Mouse (Mus musculus): ENCODE results near the gene Lrig1.

Lrig1 gene

DNA sequence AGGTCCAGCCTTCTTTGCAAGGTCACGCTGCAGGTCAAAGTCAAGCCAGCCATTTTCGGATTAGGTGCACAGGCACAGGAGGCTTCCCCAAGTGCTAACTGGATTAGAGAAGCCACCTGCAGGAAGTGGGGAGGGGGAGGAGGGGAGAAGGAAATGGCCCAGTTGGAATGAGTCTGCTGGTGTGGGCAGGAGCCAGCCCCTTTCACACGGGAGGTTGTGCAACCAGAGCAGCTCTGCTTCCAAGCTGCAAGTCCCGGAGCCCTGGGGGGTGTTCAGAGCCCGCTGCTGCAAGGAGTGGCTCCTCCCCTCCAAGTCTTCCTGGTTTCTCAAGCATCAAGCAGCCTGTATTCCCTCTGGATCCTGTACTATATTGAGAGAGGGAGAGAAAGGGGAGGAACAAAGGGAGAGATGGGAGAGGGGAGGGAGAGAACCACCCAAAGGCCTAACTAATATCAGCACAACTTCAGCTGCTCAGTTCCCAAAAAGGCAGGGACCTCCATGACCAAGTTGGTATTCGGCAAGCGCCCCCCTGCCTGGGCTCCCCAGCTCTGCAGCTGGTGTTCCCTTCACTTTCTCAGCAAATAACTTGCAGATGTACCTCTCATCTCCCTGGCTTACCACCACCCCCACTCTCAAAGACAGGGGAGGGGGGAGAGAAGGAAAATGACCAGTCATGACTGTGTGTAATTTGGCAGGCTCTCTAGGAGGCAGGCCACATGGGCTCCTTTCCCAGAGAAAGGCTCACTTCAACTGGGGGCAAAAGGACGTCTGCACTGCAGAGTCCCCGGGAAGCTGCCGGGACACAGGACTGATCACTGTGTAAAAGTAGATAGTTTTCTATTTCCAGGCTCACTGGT, 52.2 kb downstream of the Lrig1 start:
- DNase-seq = peak; percentile 45

DNA sequence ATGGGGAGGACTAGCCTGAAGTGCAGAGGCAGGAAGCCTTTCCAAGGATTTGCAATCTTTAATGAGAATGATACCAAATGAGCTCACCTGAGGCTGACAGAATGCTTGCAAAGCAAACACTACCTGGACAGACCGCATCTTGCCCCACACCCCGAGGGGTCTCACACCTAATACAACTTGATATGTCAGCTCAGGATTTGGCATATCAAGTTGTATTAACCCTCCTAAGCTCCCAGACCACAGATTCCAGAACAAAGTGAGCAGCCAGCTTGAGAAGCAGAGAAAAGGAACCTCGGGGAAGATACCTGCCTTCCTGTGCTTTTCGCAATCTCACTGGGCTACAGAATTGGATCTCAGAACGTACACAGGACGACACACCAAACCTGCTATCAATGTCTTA, 53.1 kb downstream of the Lrig1 start:
- no peak for DNase-seq

DNA sequence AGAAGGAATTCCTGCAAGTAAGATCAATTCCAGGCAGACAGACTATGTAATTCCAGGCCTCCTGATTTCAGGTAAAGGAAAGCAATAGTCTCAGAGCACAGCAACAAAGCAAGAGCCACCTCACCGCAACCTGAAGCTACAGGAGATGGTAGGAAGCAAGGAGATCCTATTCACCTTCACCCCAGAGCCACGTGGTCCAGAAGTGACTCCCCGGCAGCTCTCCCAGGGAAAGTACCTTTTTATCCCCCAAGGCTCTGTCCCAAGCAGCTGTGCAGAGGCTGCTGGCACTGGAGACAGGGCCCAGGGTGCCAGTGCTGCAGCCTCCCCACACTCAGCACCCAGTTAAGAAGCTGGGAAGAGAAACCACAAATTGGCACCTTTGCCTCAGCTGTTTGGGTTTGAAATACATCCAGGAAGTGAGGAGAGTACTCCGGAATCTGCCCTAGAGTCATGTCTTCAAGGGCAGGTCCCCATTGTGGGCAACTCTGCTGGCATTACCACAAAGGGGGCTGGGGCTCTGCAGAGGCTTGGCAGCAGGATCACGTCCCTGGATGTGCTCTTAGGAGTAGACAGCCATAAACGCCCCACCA, 53.6 kb downstream of the Lrig1 start:
- no peak for DNase-seq

DNA sequence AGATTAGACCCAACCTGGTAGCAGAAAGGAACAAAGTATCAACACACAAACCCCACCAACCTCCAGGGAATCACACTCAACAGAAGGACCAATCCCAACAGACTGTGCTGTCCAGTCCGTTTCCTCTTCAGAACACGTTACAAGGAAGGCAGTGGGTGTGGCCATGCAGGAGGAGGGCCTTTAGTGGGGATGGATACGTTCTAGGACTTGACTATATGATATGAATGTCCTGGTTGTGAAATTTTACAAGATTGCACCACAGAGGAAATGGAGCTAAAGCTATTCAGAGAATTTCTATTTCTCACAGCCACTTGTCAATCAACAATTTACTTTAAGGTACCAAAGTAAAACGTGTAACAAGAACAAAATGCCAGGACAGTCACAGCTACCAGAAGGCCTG, 54.2 kb downstream of the Lrig1 start:
- no peak for DNase-seq

DNA sequence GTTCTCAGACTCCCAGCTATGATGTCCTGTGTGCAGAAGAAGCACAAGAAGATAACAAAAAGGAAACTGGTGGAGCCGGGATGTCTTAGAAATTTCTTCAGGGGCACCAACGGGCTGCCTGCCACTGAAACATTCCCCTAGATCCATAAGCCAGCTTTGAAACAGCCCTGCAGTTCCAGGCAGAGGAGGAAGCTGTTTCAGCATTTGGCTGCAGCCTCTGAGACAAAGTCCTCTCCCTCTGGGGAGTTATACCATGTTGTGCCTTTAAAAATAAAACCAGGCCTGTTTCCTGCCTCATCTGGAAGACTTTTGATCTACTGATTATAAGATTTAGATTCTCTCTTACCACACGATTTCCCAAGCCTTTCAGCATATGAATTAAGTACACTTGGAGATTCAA, 55.3 kb downstream of the Lrig1 start:
- no peak for DNase-seq

DNA sequence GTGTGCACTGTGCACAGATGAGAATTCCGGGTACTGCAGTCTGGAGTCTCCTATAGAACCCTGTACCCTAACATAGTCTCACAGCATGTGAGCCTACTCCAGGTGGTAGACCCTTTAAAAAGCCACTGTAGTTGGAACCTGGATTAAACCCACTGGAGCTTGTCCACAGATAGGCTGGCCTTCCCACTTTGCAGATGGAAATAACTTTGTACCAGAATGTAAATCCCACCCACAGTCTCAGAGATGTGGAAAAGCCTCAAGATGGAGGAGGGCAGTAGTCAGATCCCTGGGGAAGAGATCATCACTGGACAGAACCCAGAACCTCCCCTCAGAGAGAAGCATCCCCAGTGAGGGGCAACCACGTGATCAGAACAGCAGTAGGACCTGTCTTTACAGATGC, 56.0 kb downstream of the Lrig1 start:
- DNase-seq = no peak

DNA sequence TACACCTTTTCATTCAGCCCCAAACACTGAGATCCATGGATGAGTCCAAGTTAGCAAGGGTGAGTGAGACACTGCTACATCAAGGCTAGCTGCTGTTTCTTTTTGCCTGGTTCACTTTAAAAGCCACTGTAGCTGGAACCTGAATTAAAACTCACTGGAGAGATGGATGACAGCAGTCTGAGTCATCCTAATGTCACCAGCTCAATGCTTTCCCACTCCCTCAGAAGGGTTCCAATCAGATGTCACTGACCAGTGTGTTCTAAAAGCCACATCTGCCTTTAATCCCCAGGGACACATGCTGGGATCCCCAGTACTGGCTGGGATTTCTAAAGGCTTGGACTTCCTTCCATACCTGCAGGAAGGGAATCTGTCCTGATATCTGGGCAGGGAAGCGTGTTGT, 57.9 kb downstream of the Lrig1 start:
- DNase-seq = no peak

DNA sequence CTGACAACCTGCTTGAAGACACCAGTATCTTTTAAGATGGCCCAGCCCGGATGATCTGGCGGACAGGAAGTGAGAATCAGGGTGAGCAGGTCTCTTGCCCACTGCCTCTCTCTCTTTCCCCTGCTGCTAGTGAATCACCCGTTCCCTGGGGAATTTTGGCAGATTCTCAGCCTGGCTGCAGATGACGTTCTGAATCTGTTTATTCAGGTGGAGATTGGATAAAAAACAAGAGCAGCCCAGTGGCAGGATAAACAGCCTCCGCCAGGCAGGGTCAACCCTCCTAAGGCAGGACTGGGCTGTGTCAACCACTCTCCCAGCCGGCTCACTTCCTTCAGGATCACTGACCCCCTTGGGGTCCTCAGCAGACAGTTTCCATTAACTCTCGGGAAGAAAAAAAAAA, 59.7 kb downstream of the Lrig1 start:
- DNase-seq = peak; percentile 55 to 63

DNA sequence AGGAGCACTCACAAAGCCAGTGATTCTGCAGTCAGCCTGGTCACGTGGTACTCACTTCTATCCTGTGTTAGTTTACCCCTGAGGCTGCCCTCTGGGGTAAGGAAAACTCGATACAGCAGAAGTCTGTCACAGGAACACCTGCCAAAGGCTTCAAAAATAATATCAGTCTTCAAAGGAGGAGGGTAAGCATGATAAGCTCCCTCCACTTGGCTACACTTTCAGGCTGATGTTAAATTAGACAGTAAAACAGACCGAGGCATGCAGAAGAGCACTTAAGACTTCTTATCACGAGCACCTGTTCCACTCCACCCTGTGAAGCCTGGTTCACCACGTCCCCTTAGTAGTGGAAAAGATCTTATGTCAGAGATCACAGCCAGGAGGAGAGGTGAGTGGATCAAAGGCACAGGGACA, 62.9 kb downstream of the Lrig1 start:
- DNase-seq = no peak

DNA sequence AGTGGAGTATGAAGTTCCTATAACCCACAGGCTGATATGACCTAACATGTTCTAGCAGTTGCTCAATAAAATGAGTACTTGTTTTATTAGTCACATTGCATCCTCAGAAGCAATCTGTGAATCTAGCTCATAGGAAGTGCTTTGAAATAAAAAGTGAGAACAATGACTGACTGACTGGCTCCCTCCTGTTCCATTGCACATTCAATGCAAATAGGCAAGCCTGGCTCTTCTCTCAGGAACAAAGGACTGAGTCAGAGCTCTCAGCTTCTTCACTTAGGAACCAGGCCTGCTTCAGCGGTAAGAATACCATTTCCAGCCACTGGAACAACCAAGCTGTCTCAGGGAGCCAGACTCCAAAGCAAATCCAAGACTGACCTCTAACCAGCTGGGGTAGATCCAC, 64.6 kb downstream of the Lrig1 start:
- no peak for DNase-seq

DNA sequence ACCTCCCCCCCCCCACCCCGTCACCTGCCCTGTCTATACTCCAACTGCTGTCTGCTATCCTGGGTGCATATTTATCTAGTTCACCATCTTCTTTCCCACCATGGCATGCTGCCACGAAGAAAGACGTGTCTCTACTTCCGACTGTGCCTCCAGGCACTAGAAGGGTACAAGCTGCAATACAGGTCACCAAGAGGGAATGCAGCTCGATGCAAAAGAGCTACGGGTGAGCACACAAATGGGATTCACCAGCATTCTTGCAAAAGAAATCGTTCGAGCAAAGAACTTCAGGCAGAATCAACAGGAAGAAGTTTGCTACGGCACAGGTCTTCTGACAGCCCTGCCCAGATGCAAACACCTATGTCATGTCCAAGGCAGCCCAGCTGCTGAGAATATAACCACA, 65.2 kb downstream of the Lrig1 start:
- DNase-seq = no peak

DNA sequence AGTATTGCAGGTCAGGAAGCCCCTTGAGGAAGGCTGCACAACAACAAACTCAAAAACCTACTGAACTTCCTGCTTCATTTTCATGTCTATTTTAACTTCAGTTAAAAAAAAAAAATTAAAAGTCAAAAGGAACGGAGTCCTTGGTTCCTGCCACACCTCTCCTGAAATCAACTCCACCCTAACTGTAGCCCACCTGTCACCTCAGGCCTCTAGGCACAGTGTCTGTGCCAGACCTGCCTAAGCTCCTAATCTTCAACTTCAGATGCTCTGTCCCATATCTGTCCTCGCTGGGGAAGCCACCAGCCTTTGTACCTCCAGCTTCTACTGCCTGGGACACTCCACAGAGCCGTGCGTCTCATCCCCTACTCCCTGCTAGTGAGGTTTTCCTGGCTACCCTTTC, 65.7 kb downstream of the Lrig1 start:
- no peak for DNase-seq

DNA sequence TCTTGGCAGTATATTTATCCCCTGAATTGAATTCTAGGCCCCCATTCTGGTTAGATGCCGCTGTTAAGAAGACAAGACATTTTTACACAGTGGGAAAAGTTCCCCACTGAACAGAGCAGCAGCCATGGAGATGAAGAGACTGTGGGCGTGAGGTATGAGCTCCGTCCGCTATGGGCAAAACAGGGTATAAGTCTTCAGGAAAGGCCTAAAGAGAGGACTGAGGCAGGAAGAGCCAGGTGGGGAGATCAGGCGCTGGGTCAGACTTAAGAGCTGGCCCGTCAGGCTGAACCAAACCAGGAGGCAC, 68.2 kb downstream of the Lrig1 start:
- no peak for DNase-seq

DNA sequence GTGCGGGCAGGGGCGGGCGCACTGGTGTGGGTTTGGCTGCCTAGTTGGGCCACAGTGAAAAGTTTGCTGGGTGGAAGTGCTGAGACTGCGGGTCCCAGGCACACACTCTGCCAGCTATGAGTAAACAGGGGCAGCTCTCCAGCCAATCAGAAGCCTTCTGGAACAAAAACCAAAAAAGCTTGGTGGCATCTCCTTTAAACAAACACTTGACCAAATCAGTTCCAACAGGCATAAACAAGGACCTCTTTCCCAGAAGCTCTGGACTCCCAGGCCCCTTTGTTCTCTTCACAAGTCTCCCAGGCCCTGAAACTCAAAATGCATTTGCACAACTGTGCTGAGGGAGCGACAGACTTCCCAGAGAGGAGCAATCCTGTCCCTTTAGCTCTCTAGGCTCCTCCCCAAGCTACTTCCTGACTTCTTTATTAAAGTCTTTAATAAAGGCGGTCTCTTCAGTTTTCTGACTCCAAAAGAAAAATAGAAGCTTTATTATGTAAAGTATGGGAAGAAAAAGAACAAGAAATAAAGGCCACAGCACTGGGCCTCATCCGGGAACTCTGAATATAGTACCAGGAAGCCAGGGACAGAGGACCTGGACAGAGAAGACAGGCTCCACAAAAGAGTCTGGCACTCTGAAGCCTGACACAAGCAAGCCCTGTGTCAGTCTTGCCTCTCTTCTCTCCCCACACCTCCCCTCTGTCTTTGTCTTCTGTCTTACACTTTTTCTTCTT, 68.7 kb downstream of the Lrig1 start:
- DNase-seq = no peak

DNA sequence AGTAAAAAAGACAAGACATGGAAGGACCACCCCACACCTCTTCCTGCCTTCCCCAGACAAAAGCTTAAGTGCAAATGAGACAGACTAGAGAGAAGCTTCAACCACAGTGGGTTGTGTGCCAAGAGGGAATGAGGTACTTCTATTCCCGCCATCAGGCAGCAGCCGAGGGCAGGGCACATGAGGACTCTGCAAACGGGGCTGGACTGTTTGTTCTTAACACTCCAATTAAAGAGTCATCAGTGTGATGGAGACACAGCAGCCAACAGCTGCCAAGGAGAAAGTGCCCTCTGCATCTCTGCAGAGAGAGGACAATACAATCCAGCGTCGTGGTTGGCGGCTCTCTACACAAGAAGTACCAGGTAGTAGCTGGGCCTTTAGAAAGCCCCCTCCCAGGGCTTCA, 71.2 kb downstream of the Lrig1 start:
- DNase-seq = no peak

DNA sequence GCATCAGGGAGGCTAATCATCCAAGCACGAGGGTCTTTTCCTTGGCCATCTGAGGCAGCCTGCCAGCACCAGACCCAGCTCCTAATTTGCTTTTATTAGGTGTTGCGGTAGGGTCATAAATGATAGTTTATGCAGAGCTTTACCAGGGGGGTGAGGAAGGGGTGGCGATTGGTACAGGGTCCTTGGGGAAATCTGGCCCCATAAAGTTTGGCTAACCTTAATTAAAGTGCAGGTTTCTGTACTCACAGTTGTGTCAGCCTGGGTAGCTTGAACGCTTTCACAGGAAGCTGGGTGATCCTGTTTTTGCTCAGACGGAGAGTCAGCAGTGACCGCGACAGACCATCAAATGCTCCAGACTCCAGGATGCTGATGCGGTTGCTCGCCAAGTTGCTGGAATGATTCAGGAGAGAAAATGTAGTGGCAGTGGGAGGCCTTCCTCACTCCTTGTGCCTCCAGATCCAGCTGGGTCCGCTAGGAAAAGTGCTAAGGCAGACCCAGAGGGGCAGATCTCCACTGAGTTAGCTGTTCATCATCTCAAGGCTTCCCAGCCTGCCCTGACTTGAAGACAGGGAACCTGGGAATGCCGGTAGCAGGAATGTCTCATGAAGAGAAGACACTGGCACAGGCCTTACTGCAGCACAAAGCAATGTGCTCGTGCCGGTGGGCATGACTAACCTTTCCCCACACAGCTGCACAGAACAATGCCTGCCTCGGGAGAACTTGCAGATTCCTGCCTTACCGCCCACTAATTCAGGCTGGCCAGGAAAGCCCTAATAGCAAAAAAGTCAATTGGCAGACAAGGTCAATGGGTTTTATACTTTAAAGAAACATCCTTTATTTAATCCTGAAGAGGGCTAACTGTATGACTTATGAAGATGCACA, 72.0 kb downstream of the Lrig1 start:
- DNase-seq = no peak

DNA sequence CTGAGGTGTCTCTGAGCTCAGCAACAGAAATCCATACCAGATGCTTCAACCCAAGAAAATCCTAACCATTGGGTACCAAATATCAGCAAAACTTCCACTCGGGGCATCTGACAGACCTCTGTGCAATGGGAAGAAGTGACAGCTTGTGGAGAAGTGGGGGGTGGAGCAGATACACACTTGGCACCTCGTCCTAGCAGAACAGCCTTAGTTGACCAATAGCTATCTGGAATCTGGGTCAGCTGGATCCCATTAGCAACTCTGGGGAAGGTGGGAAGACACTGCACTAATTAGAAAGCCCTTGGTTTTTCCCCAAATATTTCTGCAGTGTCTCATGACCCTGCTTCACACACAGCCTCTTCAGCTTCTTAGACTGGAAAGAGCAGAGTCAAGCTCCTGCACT, 73.2 kb downstream of the Lrig1 start:
- peak; percentile 46 to 58 for DNase-seq

DNA sequence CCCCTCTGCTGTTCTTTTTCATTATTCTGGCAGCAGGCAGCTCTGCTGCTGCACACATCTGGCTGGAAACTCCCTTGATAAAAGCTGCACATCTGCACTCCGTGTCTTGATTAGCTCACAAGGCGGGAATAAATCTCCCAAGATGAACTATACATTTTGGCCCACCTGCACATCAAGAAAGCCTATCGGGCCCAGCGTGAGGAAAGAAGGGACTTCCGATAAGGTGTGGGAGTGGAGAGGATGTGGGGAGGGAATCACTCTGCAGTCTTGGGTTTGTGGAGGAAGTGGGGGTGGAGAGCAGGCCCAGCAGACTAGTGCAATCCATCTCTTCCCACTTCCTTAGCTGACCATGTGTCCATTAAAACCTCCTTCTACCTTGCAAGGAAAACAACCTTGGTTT, 74.1 kb downstream of the Lrig1 start:
- no peak for DNase-seq

DNA sequence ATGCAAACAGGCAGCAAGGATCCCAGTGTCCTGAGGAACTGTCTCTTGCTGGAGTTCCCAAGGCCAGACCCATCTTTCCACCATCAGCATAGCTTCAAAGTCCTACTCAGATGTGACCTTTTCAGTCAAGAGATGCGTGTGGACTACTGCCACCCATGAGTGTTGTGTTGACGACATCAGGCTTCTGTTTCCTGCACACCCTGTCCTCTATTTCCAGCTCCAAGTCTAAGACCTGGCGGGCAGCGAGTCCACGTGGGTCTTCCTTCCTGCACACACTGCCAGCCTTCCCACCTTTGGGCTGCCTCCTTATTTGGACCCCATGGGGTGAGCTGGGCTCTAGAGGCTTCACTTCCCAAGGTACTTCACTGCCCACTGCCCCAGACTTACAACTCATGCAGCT, 75.4 kb downstream of the Lrig1 start:
- no peak for DNase-seq

DNA sequence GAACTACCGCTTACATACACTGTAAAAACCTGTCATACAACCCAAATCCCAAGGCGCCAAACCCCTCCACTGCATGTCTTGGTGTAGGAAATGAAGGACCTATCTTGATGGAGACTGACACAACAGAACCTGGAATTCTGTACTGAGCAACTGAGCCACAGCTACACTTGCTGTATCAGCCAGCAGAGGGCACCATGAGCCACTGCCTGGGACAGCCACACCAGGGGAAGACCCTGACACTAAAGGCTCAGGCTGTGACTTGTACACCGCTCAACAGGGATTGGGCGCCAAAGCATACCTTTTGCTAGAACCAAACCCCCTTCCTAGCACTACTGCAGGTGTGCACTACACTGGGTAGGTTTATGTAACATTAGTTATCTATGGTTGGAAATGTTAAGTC, 77.0 kb downstream of the Lrig1 start:
- peak; percentile 87 to 89 for DNase-seq

DNA sequence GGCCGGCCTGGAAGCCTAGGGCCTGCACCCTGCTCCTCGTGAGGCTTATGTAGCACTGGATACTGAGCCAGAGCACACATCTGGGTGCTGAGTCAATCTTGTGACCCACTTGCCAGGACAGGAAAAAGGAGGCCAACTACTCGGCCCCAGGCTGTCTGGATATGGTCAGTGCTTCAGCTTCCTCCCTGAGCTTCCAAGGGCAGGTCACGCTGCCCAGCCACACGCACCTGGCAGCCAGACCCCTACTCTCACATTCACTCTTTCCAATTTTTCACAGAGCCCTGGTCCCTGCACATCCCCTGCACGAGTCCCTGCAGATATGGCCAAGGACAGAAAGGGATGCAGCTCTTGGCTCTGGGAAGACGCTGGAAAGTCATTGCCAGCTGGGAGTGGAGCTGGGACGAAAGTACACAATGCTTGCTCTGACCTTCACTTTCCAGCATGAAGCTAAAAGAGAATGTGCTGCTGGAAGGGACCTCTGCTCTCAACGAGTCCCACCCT, 79.1 kb downstream of the Lrig1 start:
- no peak for DNase-seq

DNA sequence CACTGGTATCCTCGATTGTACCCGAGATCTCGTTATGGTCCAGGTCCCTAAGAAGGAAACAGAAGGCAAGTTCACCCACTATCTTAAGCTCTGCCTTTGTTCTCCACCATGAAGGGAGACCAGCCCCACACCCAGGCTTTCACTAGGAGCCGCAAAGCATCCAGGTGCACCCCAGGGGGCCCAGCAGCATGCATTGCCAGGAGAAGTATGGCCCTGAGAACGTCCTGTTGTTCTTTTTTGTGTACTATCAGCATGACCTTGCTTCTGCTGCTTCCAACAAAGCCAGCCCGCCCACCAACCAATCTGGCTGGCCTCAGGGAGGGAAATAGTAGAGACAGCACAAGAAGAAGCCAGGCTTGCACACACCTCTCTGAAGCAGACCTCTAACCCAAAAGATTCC, 79.7 kb downstream of the Lrig1 start:
- DNase-seq = no peak

DNA sequence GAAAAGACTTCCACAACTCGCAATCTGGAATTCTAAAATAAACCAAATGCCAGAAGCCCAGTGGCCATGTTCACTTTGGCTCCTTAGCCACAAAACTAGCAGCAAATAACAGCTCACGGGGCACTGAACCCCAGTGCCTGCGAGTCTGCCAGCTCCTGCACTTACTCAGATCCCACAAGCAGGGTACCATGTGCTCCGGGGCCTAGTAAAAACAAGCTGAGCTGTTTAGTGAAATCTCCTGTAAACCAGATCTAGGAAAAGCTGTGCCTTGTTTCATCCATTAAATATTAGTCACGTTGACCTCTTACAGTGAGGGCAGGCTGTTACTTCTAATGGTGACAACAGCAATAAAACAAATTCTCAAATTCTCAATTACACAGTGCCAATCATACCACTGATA, 81.3 kb downstream of the Lrig1 start:
- no peak for DNase-seq

Data from cerebellum, postnatal 14 days (tissue).